Mouse (Mus musculus): ENCODE data around the gene 1700003F12Rik. TPM values are rescaled to one million over a fixed set of nuclear protein-coding genes. Genes with fewer than 3 reads are reported as not detected.
A peak's percentile ranks its signal among the peaks of the same experiment; 100 is the strongest.

Gene 1700003F12Rik
- total and polyA plus RNA-seq, 3 experiments, result 0.52 to 0.85 (median 0.56) TPM

DNA sequence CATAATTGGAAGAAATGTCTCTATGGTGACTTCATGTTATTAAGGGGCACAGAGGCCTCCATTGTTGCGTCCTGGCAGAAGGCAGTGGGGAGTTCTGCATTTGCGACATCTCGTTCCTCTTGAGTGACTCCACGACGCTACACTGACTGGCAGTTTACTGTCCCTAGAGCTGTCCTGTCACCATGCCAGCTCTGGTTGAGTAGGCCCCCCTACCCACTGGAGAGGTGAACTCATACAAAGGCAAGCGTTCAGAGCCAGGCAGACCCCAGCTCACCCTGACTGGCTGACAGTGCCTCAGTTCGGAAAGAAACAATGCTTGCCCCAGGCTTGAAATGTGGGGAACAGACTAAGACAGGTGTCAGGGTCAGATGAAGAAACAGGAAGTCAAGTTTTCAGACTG is 27.4 kb downstream of the 1700003F12Rik start:
- in situ Hi-C loops (cut with MboI; ENCODE audit: low pct_ligation_motif_present, low pct_unique_long_range_greater_than_20kb, low sequenced_read_pairs) (no loop called here), dilution Hi-C loops (cut with MboI; ENCODE audit: extremely low pct_ligation_motif_present, extremely low pct_unique_long_range_greater_than_20kb, low sequenced_read_pairs) (no loop called here)
- TF ChIP-seq SMC3 (IDR thresholded peaks at IDR 0.05; ENCODE audit: low read depth, low read length), result no peak
- no peak for TF ChIP-seq JUND (conservative IDR thresholded peaks at IDR 0.05; ENCODE audit: low read depth, low read length)
- TF ChIP-seq ZKSCAN1 (IDR thresholded peaks at IDR 0.05; ENCODE audit: borderline replicate concordance, low read depth, low read length), result no peak
- TF ChIP-seq ZNF384 (IDR thresholded peaks at IDR 0.05; ENCODE audit: low read depth, low read length), result no peak
- no peak for TF ChIP-seq CHD2 (IDR thresholded peaks at IDR 0.05; ENCODE audit: low read length)
- no peak for TF ChIP-seq SIN3A (IDR thresholded peaks at IDR 0.05; ENCODE audit: low read length)
- no peak for TF ChIP-seq USF1 (IDR thresholded peaks at IDR 0.05; ENCODE audit: low read depth, low read length)
- no peak for TF ChIP-seq KAT2A (IDR thresholded peaks at IDR 0.05; ENCODE audit: insufficient replicate concordance, low read length)
- TF ChIP-seq RAD21 (IDR thresholded peaks at IDR 0.05; ENCODE audit: low read depth, low read length), result no peak
- TF ChIP-seq UBTF (IDR thresholded peaks at IDR 0.05; ENCODE audit: low read depth, low read length), result no peak
- TF ChIP-seq ZMIZ1 (IDR thresholded peaks at IDR 0.05; ENCODE audit: low read depth, low read length), result no peak
- H3K4me1 ChIP-seq (ENCODE audit: control insufficient read depth in 1 of 2, insufficient read depth in 2 of 2), result peaks cover 7 to 43% of the 10 kb centered on the region in 2 experiments
- no peak overlapping the region for H3K4me3 ChIP-seq (replicated peaks in 1 of 3; ENCODE audit: low read depth in 2 of 3, low read length in 2 of 3, poor library complexity in 1 of 3)
- H3K27ac ChIP-seq (ENCODE audit: insufficient read depth, low read depth), result no peak overlapping the region
- H3K9ac ChIP-seq (ENCODE audit: insufficient read depth, low read depth), result no peak overlapping the region
- no peaks in the 10 kb centered on the region for H3K27me3 ChIP-seq (replicated peaks)
- H3K9me3 ChIP-seq (replicated peaks; ENCODE audit: low read length), result no peaks in the 10 kb centered on the region
- no peak overlapping the region for H3K4me2 ChIP-seq (ENCODE audit: insufficient read depth, low read depth, poor library complexity, severe bottlenecking)
- H3K36me3 ChIP-seq (replicated peaks in 1 of 2; ENCODE audit: control insufficient read depth in 1 of 2, insufficient read depth in 1 of 2, low read length in 1 of 2), result no peaks in the 10 kb centered on the region
- peak; percentile 35 for DNase-seq (ENCODE audit: extremely low read depth)
- H3K79me2 ChIP-seq (replicated peaks; ENCODE audit: control insufficient read depth, extremely low read depth, insufficient read depth, poor library complexity, severe bottlenecking), result no peaks in the 10 kb centered on the region

DNA sequence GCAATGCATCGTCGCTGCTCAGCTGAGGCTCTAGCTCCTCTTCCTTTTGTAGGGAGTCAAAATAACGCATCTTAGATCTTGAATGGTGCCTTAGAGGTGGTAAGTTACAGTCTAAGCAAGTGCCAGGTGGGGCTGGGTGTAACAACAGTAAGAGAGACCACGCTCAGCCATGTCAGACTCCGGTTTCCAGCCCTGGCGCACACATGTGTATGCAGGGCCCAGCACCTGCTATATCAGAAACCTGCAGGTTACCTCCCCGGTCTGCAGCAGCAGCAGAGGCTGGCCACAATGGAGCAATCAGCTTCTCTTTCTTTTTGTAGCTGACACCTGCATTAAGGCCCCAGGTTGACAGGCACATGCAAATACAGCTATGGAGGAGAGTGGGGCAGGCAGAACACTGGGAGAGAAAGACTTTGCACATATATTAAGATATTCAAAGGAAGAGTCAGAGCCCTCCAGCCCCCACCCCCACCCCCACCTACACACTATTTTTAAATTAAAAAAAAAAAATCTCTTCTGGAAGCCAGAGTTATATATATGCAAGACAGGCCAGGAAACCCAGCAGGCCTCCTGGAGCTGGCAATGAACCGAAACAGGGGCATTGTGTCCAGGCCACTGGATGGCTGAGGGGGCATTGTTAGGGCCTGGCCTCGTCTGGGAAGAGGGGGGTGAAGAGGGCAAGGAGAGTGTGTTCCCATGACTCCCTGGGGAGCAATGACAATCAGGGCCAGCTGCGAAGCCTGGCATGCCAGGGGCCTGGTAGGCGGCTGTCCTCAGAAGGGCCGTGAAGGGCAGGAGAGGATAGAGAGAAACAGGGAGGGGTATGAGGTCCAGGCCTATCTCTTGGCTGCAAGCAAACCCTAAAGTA is 30.2 kb downstream of the 1700003F12Rik start:
- dilution Hi-C loops (cut with MboI; ENCODE audit: extremely low pct_ligation_motif_present, extremely low pct_unique_long_range_greater_than_20kb, low sequenced_read_pairs) (no loop called here), in situ Hi-C loops (cut with MboI; ENCODE audit: low pct_ligation_motif_present, low pct_unique_long_range_greater_than_20kb, low sequenced_read_pairs) (no loop called here)
- H3K9me3 ChIP-seq (replicated peaks; ENCODE audit: low read length), result no peaks in the 10 kb centered on the region
- no peaks in the 10 kb centered on the region for H3K27me3 ChIP-seq (replicated peaks)
- H3K9ac ChIP-seq (ENCODE audit: insufficient read depth, low read depth), result no peak overlapping the region
- H3K27ac ChIP-seq (ENCODE audit: insufficient read depth, low read depth), result no peak overlapping the region
- H3K79me2 ChIP-seq (replicated peaks; ENCODE audit: control insufficient read depth, extremely low read depth, insufficient read depth, poor library complexity, severe bottlenecking), result no peaks in the 10 kb centered on the region
- H3K4me1 ChIP-seq (ENCODE audit: control insufficient read depth in 1 of 2, insufficient read depth in 2 of 2), result peaks cover 5 to 25% of the 10 kb centered on the region in 2 experiments
- TF ChIP-seq MAZ (IDR thresholded peaks at IDR 0.05; ENCODE audit: low read depth, low read length), result no peak
- TF ChIP-seq E2F4 (IDR thresholded peaks at IDR 0.05; ENCODE audit: insufficient replicate concordance, low read depth, low read length), result no peak
- TF ChIP-seq MXI1 (IDR thresholded peaks at IDR 0.05; ENCODE audit: low read depth, low read length), result no peak
- no peak for TF ChIP-seq ZMIZ1 (IDR thresholded peaks at IDR 0.05; ENCODE audit: low read depth, low read length)
- TF ChIP-seq IRF4 (IDR thresholded peaks at IDR 0.05; ENCODE audit: low read depth, low read length), result no peak
- TF ChIP-seq GABPA (IDR thresholded peaks at IDR 0.05; ENCODE audit: insufficient replicate concordance, low read depth, low read length), result no peak
- no peak for TF ChIP-seq ELF1 (IDR thresholded peaks at IDR 0.05; ENCODE audit: low read depth, low read length)
- TF ChIP-seq KAT2A (IDR thresholded peaks at IDR 0.05; ENCODE audit: insufficient replicate concordance, low read length), result no peak
- TF ChIP-seq MYC (IDR thresholded peaks at IDR 0.05; ENCODE audit: low read depth, low read length), result no peak
- no peak for TF ChIP-seq TBP (conservative IDR thresholded peaks at IDR 0.05; ENCODE audit: low read depth, low read length)
- TF ChIP-seq ZC3H11A (IDR thresholded peaks at IDR 0.05; ENCODE audit: low read depth, low read length), result no peak
- TF ChIP-seq BHLHE40 (IDR thresholded peaks at IDR 0.05; ENCODE audit: low read depth, low read length), result no peak
- TF ChIP-seq MEF2A (IDR thresholded peaks at IDR 0.05; ENCODE audit: borderline replicate concordance, low read depth, low read length), result no peak
- TF ChIP-seq MAX (IDR thresholded peaks at IDR 0.05; ENCODE audit: low read length), result no peak
- TF ChIP-seq USF1 (IDR thresholded peaks at IDR 0.05; ENCODE audit: low read depth, low read length), result no peak
- no peaks in the 10 kb centered on the region for H3K36me3 ChIP-seq (replicated peaks in 1 of 2; ENCODE audit: control insufficient read depth in 1 of 2, insufficient read depth in 1 of 2, low read length in 1 of 2)
- H3K4me3 ChIP-seq (replicated peaks in 1 of 3; ENCODE audit: low read depth in 2 of 3, low read length in 2 of 3, poor library complexity in 1 of 3), result no peak overlapping the region
- DNase-seq (ENCODE audit: extremely low read depth), result no peak
- H3K4me2 ChIP-seq (ENCODE audit: insufficient read depth, low read depth, poor library complexity, severe bottlenecking), result no peak overlapping the region

All from CH12.LX (cell line).